Mouse (Mus musculus): ENCODE results near the gene Lrp1. TPM values are rescaled to one million over a fixed set of nuclear protein-coding genes. Genes with fewer than 3 reads are reported as not detected.

Lrp1 gene
- polyA plus RNA-seq, 1 experiment: 57.8 TPM

- WGBS: 60% methylated on average over 13 of the region's 13 CpGs
- DNase-seq: no peak
- Histone ChIP-seq H3K4me3 (ENCODE audit: insufficient read depth, low read depth, low read length) (no peak within 1 kb of the TSS), H3K27ac (ENCODE audit: insufficient read depth, low read depth, low read length) (no peak within 1 kb of the TSS), H3K36me3 (ENCODE audit: control insufficient read depth, insufficient read depth, low read length) (no peaks in the 10 kb centered on the region; the same call in none of the 2 replicates), H3K4me1 (ENCODE audit: control insufficient read depth, insufficient read depth, low read length) (no peaks in the 10 kb centered on the region), H3K27me3 (replicated peaks; ENCODE audit: control insufficient read depth, insufficient read depth, low read length) (no peaks in the 10 kb centered on the region)
- TF ChIP-seq POLR2A (IDR thresholded peaks at IDR 0.05; ENCODE audit: low read depth, low read length) (no peak), CTCF (conservative IDR thresholded peaks at IDR 0.05; ENCODE audit: insufficient read depth, insufficient read length, low read depth, low read length) (no peak)
Measured at GRCm38 (mm10) chr10:127500894-127501893, 119.8 kb downstream of the Lrp1 start, which contains the start of gene Stac3. Gene Stac3, plus strand, starts transcription at chr10:127501686.

GRCm38 (mm10) chr10:127500042-127500441 lies 120.9 kb downstream of the Lrp1 start:
- 87% methylated on average over 4 of the region's 4 CpGs for WGBS
- no peaks in the 10 kb centered on the region; the same call in none of the 2 replicates for H3K36me3 ChIP-seq (ENCODE audit: control insufficient read depth, insufficient read depth, low read length)
- H3K27ac ChIP-seq (ENCODE audit: insufficient read depth, low read depth, low read length): no peak overlapping the region
- H3K27me3 ChIP-seq (replicated peaks; ENCODE audit: control insufficient read depth, insufficient read depth, low read length): no peaks in the 10 kb centered on the region
- TF ChIP-seq POLR2A (IDR thresholded peaks at IDR 0.05; ENCODE audit: low read depth, low read length): no peak
- TF ChIP-seq CTCF (conservative IDR thresholded peaks at IDR 0.05; ENCODE audit: insufficient read depth, insufficient read length, low read depth, low read length): no peak
- no peaks in the 10 kb centered on the region for H3K4me1 ChIP-seq (ENCODE audit: control insufficient read depth, insufficient read depth, low read length)
- no peak for DNase-seq
- H3K4me3 ChIP-seq (ENCODE audit: insufficient read depth, low read depth, low read length): no peak overlapping the region

GRCm38 (mm10) chr10:127499516-127499915 lies 121.4 kb downstream of the Lrp1 start:
- no peaks in the 10 kb centered on the region for H3K27me3 ChIP-seq (replicated peaks; ENCODE audit: control insufficient read depth, insufficient read depth, low read length)
- no peaks in the 10 kb centered on the region for H3K4me1 ChIP-seq (ENCODE audit: control insufficient read depth, insufficient read depth, low read length)
- H3K27ac ChIP-seq (ENCODE audit: insufficient read depth, low read depth, low read length): no peak overlapping the region
- WGBS: 51% methylated on average over 5 of the region's 5 CpGs
- H3K36me3 ChIP-seq (ENCODE audit: control insufficient read depth, insufficient read depth, low read length): no peaks in the 10 kb centered on the region; the same call in none of the 2 replicates
- H3K4me3 ChIP-seq (ENCODE audit: insufficient read depth, low read depth, low read length): no peak overlapping the region
- TF ChIP-seq POLR2A (IDR thresholded peaks at IDR 0.05; ENCODE audit: low read depth, low read length) (no peak), CTCF (conservative IDR thresholded peaks at IDR 0.05; ENCODE audit: insufficient read depth, insufficient read length, low read depth, low read length) (no peak)
- DNase-seq: no peak

- no peaks in the 10 kb centered on the region for H3K27me3 ChIP-seq (replicated peaks; ENCODE audit: control insufficient read depth, insufficient read depth, low read length)
Measured at GRCm38 (mm10) chr10:127496156-127496555, 124.8 kb downstream of the Lrp1 start.

GRCm38 (mm10) chr10:127492118-127492517 lies 128.8 kb downstream of the Lrp1 start:
- TF ChIP-seq POLR2A (IDR thresholded peaks at IDR 0.05; ENCODE audit: low read depth, low read length) (no peak), CTCF (conservative IDR thresholded peaks at IDR 0.05; ENCODE audit: insufficient read depth, insufficient read length, low read depth, low read length) (no peak)
- 72% methylated on average over 3 of the region's 3 CpGs for WGBS
- H3K36me3 ChIP-seq (ENCODE audit: control insufficient read depth, insufficient read depth, low read length): no peaks in the 10 kb centered on the region; the same call in 1 of the 2 replicates
- no peak for DNase-seq
- H3K27me3 ChIP-seq (replicated peaks; ENCODE audit: control insufficient read depth, insufficient read depth, low read length): no peaks in the 10 kb centered on the region
- no peak overlapping the region for H3K4me3 ChIP-seq (ENCODE audit: insufficient read depth, low read depth, low read length)
- H3K4me1 ChIP-seq (ENCODE audit: control insufficient read depth, insufficient read depth, low read length): no peaks in the 10 kb centered on the region
- no peak overlapping the region for H3K27ac ChIP-seq (ENCODE audit: insufficient read depth, low read depth, low read length)

More at GRCm38 (mm10) chr10:127496156-127496555, 124.8 kb downstream of the Lrp1 start:
- 83% methylated on average over 3 of the region's 3 CpGs for WGBS
- no peak for DNase-seq
- Histone ChIP-seq H3K27ac (ENCODE audit: insufficient read depth, low read depth, low read length) (no peak overlapping the region), H3K36me3 (ENCODE audit: control insufficient read depth, insufficient read depth, low read length) (no peaks in the 10 kb centered on the region; the same call in none of the 2 replicates), H3K4me3 (ENCODE audit: insufficient read depth, low read depth, low read length) (no peak overlapping the region), H3K4me1 (ENCODE audit: control insufficient read depth, insufficient read depth, low read length) (no peaks in the 10 kb centered on the region)
- TF ChIP-seq POLR2A (IDR thresholded peaks at IDR 0.05; ENCODE audit: low read depth, low read length) (no peak), CTCF (conservative IDR thresholded peaks at IDR 0.05; ENCODE audit: insufficient read depth, insufficient read length, low read depth, low read length) (no peak)

- no peaks in the 10 kb centered on the region for H3K36me3 ChIP-seq (ENCODE audit: control insufficient read depth, insufficient read depth, low read length)
Measured at GRCm38 (mm10) chr10:127491128-127491512, 129.8 kb downstream of the Lrp1 start.

More at GRCm38 (mm10) chr10:127491128-127491512, 129.8 kb downstream of the Lrp1 start:
- no peak for DNase-seq
- Histone ChIP-seq H3K4me1 (ENCODE audit: control insufficient read depth, insufficient read depth, low read length) (no peaks in the 10 kb centered on the region), H3K4me3 (ENCODE audit: insufficient read depth, low read depth, low read length) (no peak overlapping the region), H3K27ac (ENCODE audit: insufficient read depth, low read depth, low read length) (no peak overlapping the region), H3K27me3 (replicated peaks; ENCODE audit: control insufficient read depth, insufficient read depth, low read length) (no peaks in the 10 kb centered on the region)
- 82% methylated on average over 8 of the region's 8 CpGs for WGBS
- TF ChIP-seq CTCF (conservative IDR thresholded peaks at IDR 0.05; ENCODE audit: insufficient read depth, insufficient read length, low read depth, low read length) (no peak), POLR2A (IDR thresholded peaks at IDR 0.05; ENCODE audit: low read depth, low read length) (no peak)

All from kidney, adult 2 months (tissue).